Mouse (Mus musculus): ENCODE measurements around the gene Tpbg.

DNA sequence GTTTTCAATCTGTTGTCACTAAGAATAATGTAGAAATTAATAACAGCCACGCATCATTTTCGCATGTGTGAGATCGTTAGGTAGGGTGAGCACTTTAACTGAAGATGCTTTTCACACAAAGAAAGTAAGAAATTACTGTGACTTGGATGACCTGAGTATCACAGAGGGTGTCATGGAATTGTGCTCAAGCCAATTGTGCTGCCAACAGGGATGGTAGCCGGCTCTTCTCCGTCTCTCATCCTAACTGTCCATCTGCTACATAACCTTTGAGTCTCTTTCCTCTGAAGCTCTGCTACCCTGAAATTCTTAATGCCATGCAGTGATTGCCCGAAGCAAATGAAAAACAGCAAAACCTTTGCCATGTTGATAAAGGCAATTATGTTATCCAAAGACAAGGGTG lies 35.8 kb upstream of the Tpbg start:
- no peak for TF ChIP-seq CTCF (IDR thresholded peaks at IDR 0.05; ENCODE audit: extremely low read depth, insufficient read length, insufficient replicate concordance, low read depth, low read length)
- TF ChIP-seq POLR2A (IDR thresholded peaks at IDR 0.05; ENCODE audit: low read depth, low read length) = no peak
